Comparison of ENCODE assay signal across 21 mouse cellular contexts in genomic region chrX:71981322-71981721, GRCm38 (mm10). TPM values are rescaled to one million over a fixed set of nuclear protein-coding genes. Genes with fewer than 3 reads are reported as not detected.
"Had no signal": no experiment of that assay in that cellular context is flagged by ENCODE, and none has a peak within 500 bp of the region (broad histone marks: within the 10 kb centered on the region; RNA-seq: fewer than 3 reads in every experiment).

No protein-coding gene starts in this region.

- H3K27me3 ChIP-seq: limb, embryonic 15.5 days; liver, embryonic 12.5 days; midbrain, embryonic 12.5 days; neural tube, embryonic 13.5 days had no signal

- H3K4me2 ChIP-seq: limb, embryonic 15.5 days; liver, embryonic 12.5 days; midbrain, embryonic 12.5 days; neural tube, embryonic 13.5 days had no signal

- ATAC-seq: intestine, embryonic 16.5 days; liver, embryonic 12.5 days; midbrain, embryonic 16.5 days had no signal

- H3K9me3 ChIP-seq: limb, embryonic 15.5 days; liver, embryonic 12.5 days; midbrain, embryonic 12.5 days; neural tube, embryonic 13.5 days had no signal

- H3K4me1 ChIP-seq: limb, embryonic 15.5 days; liver, embryonic 12.5 days; midbrain, embryonic 12.5 days; neural tube, embryonic 13.5 days had no signal

- H3K4me3 ChIP-seq: limb, embryonic 15.5 days; liver, embryonic 12.5 days; midbrain, embryonic 12.5 days; neural tube, embryonic 13.5 days had no signal

- H3K36me3 ChIP-seq: limb, embryonic 15.5 days; liver, embryonic 12.5 days; midbrain, embryonic 12.5 days; neural tube, embryonic 13.5 days had no signal

- DNase-seq: kidney, adult 8-10 months; kidney, postnatal 25 days; layer of hippocampus, adult 9-11 months; layer of hippocampus, postnatal 36 days; retina, postnatal 1 day; right cerebral cortex, postnatal 4 days; spleen, adult 18-20 months; thymus, adult 18-20 months; thymus, postnatal 14 days had no signal

- H3K27ac ChIP-seq: limb, embryonic 15.5 days; liver, embryonic 12.5 days; midbrain, embryonic 12.5 days; neural tube, embryonic 13.5 days had no signal

- H3K9ac ChIP-seq: limb, embryonic 15.5 days; liver, embryonic 12.5 days; midbrain, embryonic 12.5 days; neural tube, embryonic 13.5 days had no signal

RNA-seq across cellular contexts. Expression of gene Fate1, which starts 8.5 kb away (rescaled TPM):
- total RNA-seq: layer of hippocampus, adult 18-20 months; layer of hippocampus, postnatal 36 days; left cerebral cortex, postnatal 25 days; megakaryocyte-erythroid progenitor cell, adult 5-6 weeks had no signal
- polyA plus RNA-seq: intestine, embryonic 16.5 days; limb, embryonic 11.5 days; liver, embryonic 12.5 days; liver, embryonic 16.5 days; midbrain, embryonic 12.5 days; neural tube, embryonic 13.5 days; stomach, embryonic 14.5 days had no signal

RNA-seq across cellular contexts. Expression of gene Cnga2, which starts 10.3 kb away (rescaled TPM):
- total RNA-seq: layer of hippocampus, postnatal 36 days; megakaryocyte-erythroid progenitor cell, adult 5-6 weeks had no signal
- polyA plus RNA-seq: midbrain, embryonic 12.5 days had no signal

RNA-seq across cellular contexts. Expression of gene Prrg3, which starts 18.9 kb away (rescaled TPM):
- total RNA-seq: megakaryocyte-erythroid progenitor cell, adult 5-6 weeks had no signal
